Mouse (Mus musculus): ENCODE results near the gene Cdh3. TPM values are rescaled to one million over a fixed set of nuclear protein-coding genes. Genes with fewer than 3 reads are reported as not detected.
A peak's percentile ranks its signal among the peaks of the same experiment; 100 is the strongest.

Gene Cdh3
- total and polyA plus RNA-seq, 2 experiments from 2014 or later, result 1.3 to 1.4 TPM

- no peaks in the 10 kb centered on the region for H3K4me1 ChIP-seq (ENCODE audit: insufficient read depth)
- H3K4me2 ChIP-seq (ENCODE audit: low read depth), result no peak overlapping the region
- H3K36me3 ChIP-seq (ENCODE audit: insufficient read depth), result no peaks in the 10 kb centered on the region
- ATAC-seq, result no peak
- no peak overlapping the region for H3K27ac ChIP-seq (ENCODE audit: low read depth, low read length)
- no peak overlapping the region for H3K4me3 ChIP-seq (ENCODE audit: low read depth, low read length)
- H3K9ac ChIP-seq, result no peak overlapping the region
- H3K27me3 ChIP-seq (ENCODE audit: insufficient read depth, low read length), result peaks cover 30% of the 10 kb centered on the region
- DNase-seq, result no peak
- TF ChIP-seq CTCF (IDR thresholded peaks at IDR 0.05; ENCODE audit: low read depth), result no peak
- WGBS, result 53% methylated on average over 10 of the region's 10 CpGs
- H3K9me3 ChIP-seq (ENCODE audit: low read length), result no peaks in the 10 kb centered on the region
These were observed 5.2 kb upstream of the Cdh3 start for GRCm38 (mm10) chr8:106505328-106505965.

- no peak for ATAC-seq
- H3K9ac ChIP-seq, result no peak overlapping the region
These were observed 4.6 kb upstream of the Cdh3 start for GRCm38 (mm10) chr8:106506106-106506505.

GRCm38 (mm10) chr8:106507761-106508331 lies 2.8 kb upstream of the Cdh3 start:
- Histone ChIP-seq H3K4me1 (ENCODE audit: insufficient read depth) (peaks cover 10% of the 10 kb centered on the region; the same call in 1 of the 2 replicates), H3K9ac (no peak overlapping the region), H3K4me3 (ENCODE audit: low read depth, low read length) (peak overlapping the region; percentile 27), H3K4me2 (ENCODE audit: low read depth) (peak overlapping the region; percentile 50), H3K36me3 (ENCODE audit: insufficient read depth) (no peaks in the 10 kb centered on the region), H3K9me3 (ENCODE audit: low read length) (no peaks in the 10 kb centered on the region), H3K27me3 (ENCODE audit: insufficient read depth, low read length) (peaks cover 51% of the 10 kb centered on the region), H3K27ac (ENCODE audit: low read depth, low read length) (no peak overlapping the region)
- DNase-seq (peak; percentile 42), ATAC-seq (peak; percentile 51)
- no peak for TF ChIP-seq CTCF (IDR thresholded peaks at IDR 0.05; ENCODE audit: low read depth)
- WGBS, result 1% methylated on average over 30 of the region's 30 CpGs

More at GRCm38 (mm10) chr8:106506106-106506505, 4.6 kb upstream of the Cdh3 start:
- 91% methylated on average over 1 of the region's 1 CpGs for WGBS
- H3K36me3 ChIP-seq (ENCODE audit: insufficient read depth), result no peaks in the 10 kb centered on the region
- H3K4me1 ChIP-seq (ENCODE audit: insufficient read depth), result 0 out of 2 replicates have a peak, but pooled peaks cover 4% of the 10 kb centered on the region
- H3K9me3 ChIP-seq (ENCODE audit: low read length), result no peaks in the 10 kb centered on the region
- TF ChIP-seq CTCF (IDR thresholded peaks at IDR 0.05; ENCODE audit: low read depth), result no peak
- no peak for DNase-seq
- H3K4me2 ChIP-seq (ENCODE audit: low read depth), result no peak overlapping the region
- no peak overlapping the region for H3K27ac ChIP-seq (ENCODE audit: low read depth, low read length)
- H3K27me3 ChIP-seq (ENCODE audit: insufficient read depth, low read length), result peaks cover 36% of the 10 kb centered on the region
- no peak overlapping the region for H3K4me3 ChIP-seq (ENCODE audit: low read depth, low read length)

GRCm38 (mm10) chr8:106508456-106508855 lies 2.2 kb upstream of the Cdh3 start:
- H3K9me3 ChIP-seq (ENCODE audit: low read length), result no peaks in the 10 kb centered on the region
- ATAC-seq (no peak), DNase-seq (no peak)
- peaks cover 54% of the 10 kb centered on the region for H3K27me3 ChIP-seq (ENCODE audit: insufficient read depth, low read length)
- 20% methylated on average over 3 of the region's 3 CpGs for WGBS
- no peak for TF ChIP-seq CTCF (IDR thresholded peaks at IDR 0.05; ENCODE audit: low read depth)
- peak overlapping the region; percentile 50; the same call in 1 of the 2 replicates for H3K4me2 ChIP-seq (ENCODE audit: low read depth)
- H3K4me1 ChIP-seq (ENCODE audit: insufficient read depth), result peaks cover 10% of the 10 kb centered on the region; the same call in 1 of the 2 replicates
- no peak overlapping the region for H3K9ac ChIP-seq
- H3K27ac ChIP-seq (ENCODE audit: low read depth, low read length), result no peak overlapping the region
- H3K4me3 ChIP-seq (ENCODE audit: low read depth, low read length), result no peak overlapping the region
- H3K36me3 ChIP-seq (ENCODE audit: insufficient read depth), result no peaks in the 10 kb centered on the region

- H3K27me3 ChIP-seq (ENCODE audit: insufficient read depth, low read length), result peaks cover 57% of the 10 kb centered on the region
- ATAC-seq, result no peak
- no peak for DNase-seq
- H3K27ac ChIP-seq (ENCODE audit: low read depth, low read length), result no peak overlapping the region
- H3K4me1 ChIP-seq (ENCODE audit: insufficient read depth), result peaks cover 10% of the 10 kb centered on the region; the same call in 1 of the 2 replicates
- no peaks in the 10 kb centered on the region for H3K9me3 ChIP-seq (ENCODE audit: low read length)
- no peak overlapping the region for H3K9ac ChIP-seq
- TF ChIP-seq CTCF (IDR thresholded peaks at IDR 0.05; ENCODE audit: low read depth), result no peak
- WGBS, result 44% methylated on average over 8 of the region's 8 CpGs
- H3K36me3 ChIP-seq (ENCODE audit: insufficient read depth), result no peaks in the 10 kb centered on the region
- H3K4me3 ChIP-seq (ENCODE audit: low read depth, low read length), result no peak overlapping the region
- no peak overlapping the region for H3K4me2 ChIP-seq (ENCODE audit: low read depth)
These were observed 1.5 kb upstream of the Cdh3 start for GRCm38 (mm10) chr8:106509079-106509780.

- Histone ChIP-seq H3K4me3 (ENCODE audit: low read depth, low read length) (peak overlapping the region; percentile 33), H3K4me1 (ENCODE audit: insufficient read depth) (peaks cover 10% of the 10 kb centered on the region; the same call in 1 of the 2 replicates), H3K9me3 (ENCODE audit: low read length) (no peaks in the 10 kb centered on the region), H3K4me2 (ENCODE audit: low read depth) (peak overlapping the region; percentile 47), H3K27me3 (ENCODE audit: insufficient read depth, low read length) (peaks cover 57% of the 10 kb centered on the region), H3K36me3 (ENCODE audit: insufficient read depth) (no peaks in the 10 kb centered on the region), H3K27ac (ENCODE audit: low read depth, low read length) (no peak overlapping the region), H3K9ac (no peak overlapping the region)
- 4% methylated on average over 22 of the region's 22 CpGs for WGBS
- no peak for TF ChIP-seq CTCF (IDR thresholded peaks at IDR 0.05; ENCODE audit: low read depth)
- ATAC-seq, result peak; percentile 25
- DNase-seq, result no peak
These were observed 392 bp downstream of the Cdh3 start for GRCm38 (mm10) chr8:106511065-106511501.

Measured in forebrain, postnatal 0 days (tissue).